In genomic region chr4:99064524-99064923, GRCm38 (mm10) we compare ENCODE assay signal across 13 mouse cellular contexts. TPM values are rescaled to one million over a fixed set of nuclear protein-coding genes. Genes with fewer than 3 reads are reported as not detected.
A peak's percentile ranks its signal among the peaks of the same experiment; 100 is the strongest.
DNase-seq lines count a peak whose midpoint lies in the region; ATAC-seq and TF ChIP-seq lines count a peak whose summit lies in the region.
"Had no signal": no experiment of that assay in that cellular context is flagged by ENCODE, and none has a peak within 500 bp of the region (broad histone marks: within the 10 kb centered on the region; RNA-seq: fewer than 3 reads in every experiment).

No protein-coding gene starts in this region.

- no peak for TF ChIP-seq POLR2A in cerebellum, adult 2 months (IDR thresholded peaks at IDR 0.05; ENCODE audit: borderline replicate concordance, insufficient read depth, low read length)

- no peak for ATAC-seq in midbrain, embryonic 14.5 days (ENCODE audit: low FRiP score, low TSS enrichment)
- no peak for ATAC-seq in midbrain, embryonic 15.5 days (replicated peaks)
- no peak for ATAC-seq in CD4-positive, CD25-positive, alpha-beta regulatory T cell, adult 4 months
- ATAC-seq: hindbrain, postnatal 0 days had no signal

- 36% methylated on average over 5 of the region's 5 CpGs for WGBS in midbrain, embryonic 14.5 days
- WGBS in midbrain, embryonic 15.5 days, result 39% methylated on average over 5 of the region's 5 CpGs
- 65% methylated on average over 5 of the region's 5 CpGs for WGBS in cerebellum, adult 2 months

- H3K4me3 ChIP-seq in midbrain, embryonic 14.5 days (replicated peaks; ENCODE audit: low read depth, low read length), result no peak overlapping the region
- H3K4me3 ChIP-seq in midbrain, embryonic 15.5 days, result no peak overlapping the region
- H3K4me3 ChIP-seq in cerebellum, adult 2 months (replicated peaks; ENCODE audit: insufficient read depth, low read depth, low read length), result no peak overlapping the region
- H3K4me3 ChIP-seq: embryonic facial prominence, embryonic 15.5 days; heart, embryonic 13.5 days had no signal

- no peaks in the 10 kb centered on the region for H3K4me1 ChIP-seq in midbrain, embryonic 14.5 days (ENCODE audit: control insufficient read depth, insufficient read depth, low read length)
- H3K4me1 ChIP-seq in midbrain, embryonic 15.5 days, result no peaks in the 10 kb centered on the region
- no peaks in the 10 kb centered on the region for H3K4me1 ChIP-seq in cerebellum, adult 2 months (ENCODE audit: control insufficient read depth, insufficient read depth, low read length)
- H3K4me1 ChIP-seq: heart, embryonic 13.5 days had no signal

- no peaks in the 10 kb centered on the region for H3K9me3 ChIP-seq in midbrain, embryonic 14.5 days (ENCODE audit: control insufficient read depth, low read length)
- no peaks in the 10 kb centered on the region for H3K9me3 ChIP-seq in midbrain, embryonic 15.5 days
- H3K9me3 ChIP-seq: embryonic facial prominence, embryonic 15.5 days; heart, embryonic 13.5 days had no signal

- peak; percentile 34 for DNase-seq in midbrain, embryonic 14.5 days
- DNase-seq in forelimb bud, embryonic 11.5 days (ENCODE audit: low read depth, low spot score), result peak; percentile 46
- DNase-seq in kidney, postnatal 14 days, result peak; percentile 16
- DNase-seq in retina, postnatal 1 day, result peak; percentile 50
- DNase-seq in cerebellum, adult 2 months, result no peak
- DNase-seq in adrenal gland, postnatal 10 days, result no peak

- TF ChIP-seq CTCF in cerebellum, adult 2 months (IDR thresholded peaks at IDR 0.05; ENCODE audit: borderline replicate concordance, insufficient read depth, low read depth, low read length), result no peak

- H3K27me3 ChIP-seq in midbrain, embryonic 14.5 days (ENCODE audit: control insufficient read depth, insufficient read depth, low read length), result no peaks in the 10 kb centered on the region
- H3K27me3 ChIP-seq in midbrain, embryonic 15.5 days (replicated peaks), result no peaks in the 10 kb centered on the region
- H3K27me3 ChIP-seq in cerebellum, adult 2 months (ENCODE audit: control insufficient read depth, insufficient read depth, low read length), result no peaks in the 10 kb centered on the region
- H3K27me3 ChIP-seq: embryonic facial prominence, embryonic 15.5 days; heart, embryonic 13.5 days had no signal

- no peak overlapping the region for H3K9ac ChIP-seq in midbrain, embryonic 14.5 days (replicated peaks; ENCODE audit: low read length)
- no peak overlapping the region for H3K9ac ChIP-seq in midbrain, embryonic 15.5 days
- H3K9ac ChIP-seq: embryonic facial prominence, embryonic 15.5 days; heart, embryonic 13.5 days had no signal

- H3K27ac ChIP-seq in midbrain, embryonic 14.5 days (replicated peaks; ENCODE audit: low read depth, low read length), result no peak overlapping the region
- no peak overlapping the region for H3K27ac ChIP-seq in midbrain, embryonic 15.5 days
- H3K27ac ChIP-seq in cerebellum, adult 2 months (ENCODE audit: insufficient read depth, low read length), result no peak overlapping the region
- H3K27ac ChIP-seq: embryonic facial prominence, embryonic 15.5 days; heart, embryonic 13.5 days; hindbrain, postnatal 0 days had no signal

- H3K36me3 ChIP-seq in midbrain, embryonic 14.5 days (ENCODE audit: control insufficient read depth, insufficient read depth, low read length), result peaks cover 56% of the 10 kb centered on the region
- H3K36me3 ChIP-seq in midbrain, embryonic 15.5 days (replicated peaks), result peaks cover 20% of the 10 kb centered on the region; the same call in 1 of the 2 replicates

- H3K4me2 ChIP-seq in midbrain, embryonic 14.5 days (ENCODE audit: low read length), result no peak overlapping the region
- no peak overlapping the region for H3K4me2 ChIP-seq in midbrain, embryonic 15.5 days
- H3K4me2 ChIP-seq: embryonic facial prominence, embryonic 15.5 days; heart, embryonic 13.5 days; liver, embryonic 11.5 days had no signal

RNA-seq across cellular contexts. Expression of gene Angptl3, which starts 33.8 kb away (rescaled TPM):
- 1.2 and 1.6 TPM in 2 replicates for polyA plus RNA-seq in midbrain, embryonic 14.5 days (2014; fragmentation: Nextera tagmentation; extraction: Ambion mirVana)
- 1.8 and 2.1 TPM in 2 replicates for polyA plus RNA-seq in midbrain, embryonic 15.5 days (2015; fragmentation: Nextera tagmentation; extraction: Ambion mirVana)
- polyA plus RNA-seq in cerebellum, adult 2 months (2012; rRNA removed), result 0.30 and 0.39 TPM in 2 replicates
- polyA plus RNA-seq in CD4-positive, CD25-positive, alpha-beta regulatory T cell, adult 4 months (2017; shearing (Covaris generic)), result not detected
- total RNA-seq in adrenal gland, postnatal 10 days (2021), result 10 to 100 TPM; 26.0 to 61.7 TPM
- total RNA-seq: hindbrain, postnatal 0 days had no signal
- polyA plus RNA-seq: small intestine, adult 2 months had no signal

RNA-seq across cellular contexts. Expression of gene Dock7, which starts 56.2 kb away (rescaled TPM):
- 78.5 and 115 TPM in 2 replicates for polyA plus RNA-seq in midbrain, embryonic 14.5 days (2014; fragmentation: Nextera tagmentation; extraction: Ambion mirVana)
- 71.1 and 71.7 TPM in 2 replicates for polyA plus RNA-seq in midbrain, embryonic 15.5 days (2015; fragmentation: Nextera tagmentation; extraction: Ambion mirVana)
- polyA plus RNA-seq in cerebellum, adult 2 months (2012; rRNA removed), result 47.5 and 48.2 TPM in 2 replicates
- not detected for polyA plus RNA-seq in CD4-positive, CD25-positive, alpha-beta regulatory T cell, adult 4 months (2017; shearing (Covaris generic))
- total RNA-seq in adrenal gland, postnatal 10 days (2021), result 10 to 100 TPM; 34.5 to 48.6 TPM

Comparison
In these comparisons a context has a peak if more than half of its experiments do, and no peak if none do; other contexts are left out.
1. DNase-seq: peak in midbrain, embryonic 14.5 days (single experiment), forelimb bud, embryonic 11.5 days (single experiment), kidney, postnatal 14 days (single experiment) and retina, postnatal 1 day (single experiment); none in cerebellum, adult 2 months (0 of 2) and adrenal gland, postnatal 10 days (single experiment).
2. RNA of gene Dock7, which starts 56.2 kb away (polyA plus RNA-seq): 78.5 to 115 TPM in midbrain, embryonic 14.5 days, 71.1 to 71.7 TPM in midbrain, embryonic 15.5 days and 47.5 to 48.2 TPM in cerebellum, adult 2 months; not detected in CD4-positive, CD25-positive, alpha-beta regulatory T cell, adult 4 months; every median in the first group is over 10 times any median in the second.